Mouse (Mus musculus) stomach, embryonic 14.5 days (tissue): ENCODE data around the gene Spata32. TPM values are rescaled to one million over a fixed set of nuclear protein-coding genes. Genes with fewer than 3 reads are reported as not detected.

Source experiments
- ATAC-seq: fragments of 200-750 bp; cut with Nextera tagmentation; 2 replicates; pipeline ENCODE4 v1.8.0; 2017; ENCODE audit warnings: low read depth, moderate TSS enrichment; ENCODE audit not compliant: insufficient number of reproducible peaks, insufficient read depth, low FRiP score
- H3K27ac ChIP-seq: fragments of 300-500 bp; sonication (generic); 2 replicates; pipeline ENCODE4 v1.5.1; 2014; ENCODE audit warnings: mild to moderate bottlenecking, low read length, moderate library complexity, mixed read lengths
- H3K27me3 ChIP-seq: fragments of 300-500 bp; sonication (generic); 2 replicates; pipeline ENCODE4 v1.6.1; 2014; ENCODE audit warnings: low read length, control low read depth, mixed read lengths; ENCODE audit not compliant: control insufficient read depth, insufficient read depth
- H3K36me3 ChIP-seq: fragments of 300-500 bp; sonication (generic); 2 replicates; pipeline ENCODE4 v1.6.1; 2014; ENCODE audit warnings: mild to moderate bottlenecking, control low read depth, low read length, moderate library complexity, mixed read lengths; ENCODE audit not compliant: control insufficient read depth, insufficient read depth
- H3K4me1 ChIP-seq: fragments of 300-500 bp; sonication (generic); 2 replicates; pipeline ENCODE4 v1.6.1; 2014; ENCODE audit warnings: low read length, control low read depth, mixed read lengths; ENCODE audit not compliant: control insufficient read depth, insufficient read depth
- H3K4me2 ChIP-seq: fragments of 300-500 bp; sonication (generic); replicated peaks from 2 replicates; pipeline ENCODE4 v1.6.1; 2014; ENCODE audit warnings: low read depth, low read length, control low read depth
- H3K4me3 ChIP-seq: fragments of 300-500 bp; sonication (generic); 2 replicates; pipeline ENCODE4 v1.5.1; 2014; ENCODE audit warnings: low read depth, low read length, control low read depth
- H3K9ac ChIP-seq: fragments of 300-500 bp; sonication (generic); replicated peaks from 2 replicates; pipeline ENCODE4 v1.6.1; 2014; ENCODE audit warnings: low read depth, mild to moderate bottlenecking, control low read depth, low read length, moderate library complexity, mixed read lengths
- H3K9me3 ChIP-seq: fragments of 300-500 bp; sonication (generic); 2 replicates; pipeline ENCODE4 v1.6.1; 2016; ENCODE audit warnings: low read depth, low read length, control low read depth; ENCODE audit not compliant: control insufficient read depth
- WGBS: fragments of 180-500 bp; shearing (Covaris S2); extraction: QIAGEN DNeasy Blood & Tissue Kit; methylation state at CpG from one replicate; pipeline ENCODE4 v1.1.7; 2014; 5-methylcytosine and 5-hydroxymethylcytosine counted together
- polyA plus RNA-seq: library from polyadenylated mRNA; unstranded; fragments of >200 nt; fragmentation: Nextera tagmentation; extraction: Ambion mirVana; gene quantifications from 2 replicates; pipeline ENCODE4 v1.2.1, GENCODE M21; 2014

Spata32 gene
- not detected in 2 replicates for polyA plus RNA-seq

- peak within 1 kb of the TSS; percentile 92 for H3K4me2 ChIP-seq
- H3K9me3 ChIP-seq = no peaks in the 10 kb centered on the region
- H3K27ac ChIP-seq = no peak within 1 kb of the TSS; the same call in 1 of the 2 replicates
- no peaks in the 10 kb centered on the region for H3K27me3 ChIP-seq
- H3K4me3 ChIP-seq = peak within 1 kb of the TSS; percentile 43
- 1% methylated on average over 45 of the region's 45 CpGs for WGBS
- H3K36me3 ChIP-seq = peaks cover 8% of the 10 kb centered on the region; the same call in 1 of the 2 replicates
- ATAC-seq = peak; percentile 72
- H3K4me1 ChIP-seq = no peaks in the 10 kb centered on the region
- peak within 1 kb of the TSS; percentile 18; the same call in 1 of the 2 replicates for H3K9ac ChIP-seq
Measured at GRCm38 (mm10) chr11:103217790-103218516, at the start of gene Spata32. Gene Spata32, minus strand, starts transcription at chr11:103218432.

DNA sequence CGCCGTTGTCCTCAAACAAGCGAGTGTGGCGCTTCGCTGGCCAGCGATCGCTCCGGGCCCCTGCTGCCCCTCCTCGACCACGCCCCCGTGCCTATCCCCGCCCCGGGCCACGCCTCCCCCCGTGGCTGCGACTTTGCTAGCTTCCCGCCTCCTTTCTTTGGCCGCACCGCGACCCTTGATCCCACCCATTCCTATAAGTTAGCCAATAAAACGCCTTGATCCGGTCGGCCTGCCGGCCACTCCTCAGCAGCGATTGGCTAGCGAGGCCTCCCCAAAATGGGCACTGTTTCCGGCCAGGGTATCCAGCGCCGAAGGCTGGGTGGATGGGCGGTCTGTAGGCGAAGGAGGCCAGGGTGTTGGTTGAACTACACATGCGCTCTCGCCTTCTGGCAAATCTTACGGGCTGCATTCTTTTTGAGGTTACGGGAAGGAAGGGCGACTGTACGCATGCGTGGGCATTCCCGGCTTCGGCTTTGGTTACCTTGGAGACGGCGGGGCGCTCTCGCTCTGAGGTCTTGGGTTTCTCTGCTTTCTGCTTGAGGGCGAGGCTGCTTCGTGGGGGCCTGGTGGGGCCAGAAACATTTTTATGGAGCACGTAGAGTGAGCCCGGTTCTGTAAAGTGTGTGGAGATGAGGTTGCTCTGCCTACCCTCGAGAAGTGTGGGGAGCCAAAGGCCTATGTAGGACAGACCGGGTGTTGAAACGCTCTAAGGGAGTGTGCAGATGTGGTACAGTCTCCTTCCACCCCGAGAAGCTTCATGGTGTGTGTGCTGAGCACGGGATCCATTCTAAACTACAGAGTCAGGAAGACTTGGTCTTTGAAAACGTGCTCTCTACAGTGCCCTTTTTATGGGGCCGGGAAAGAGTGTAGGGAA is 49.4 kb upstream of the Spata32 start, which contains the start of gene Map3k14:
Map3k14 (minus strand) TSS at position 127 of the 874 bp plus-strand sequence.
- Histone ChIP-seq H3K9me3 (no peaks in the 10 kb centered on the region), H3K9ac (peak within 1 kb of the TSS; percentile 80), H3K36me3 (no peaks in the 10 kb centered on the region), H3K27me3 (no peaks in the 10 kb centered on the region), H3K4me3 (peak within 1 kb of the TSS; percentile 70), H3K4me2 (peak within 1 kb of the TSS; percentile 89), H3K4me1 (peaks cover 39% of the 10 kb centered on the region), H3K27ac (peak within 1 kb of the TSS; percentile 84)
- peak; percentile 98 for ATAC-seq
- WGBS = under 1% methylated on average over 54 of the region's 55 CpGs

DNA sequence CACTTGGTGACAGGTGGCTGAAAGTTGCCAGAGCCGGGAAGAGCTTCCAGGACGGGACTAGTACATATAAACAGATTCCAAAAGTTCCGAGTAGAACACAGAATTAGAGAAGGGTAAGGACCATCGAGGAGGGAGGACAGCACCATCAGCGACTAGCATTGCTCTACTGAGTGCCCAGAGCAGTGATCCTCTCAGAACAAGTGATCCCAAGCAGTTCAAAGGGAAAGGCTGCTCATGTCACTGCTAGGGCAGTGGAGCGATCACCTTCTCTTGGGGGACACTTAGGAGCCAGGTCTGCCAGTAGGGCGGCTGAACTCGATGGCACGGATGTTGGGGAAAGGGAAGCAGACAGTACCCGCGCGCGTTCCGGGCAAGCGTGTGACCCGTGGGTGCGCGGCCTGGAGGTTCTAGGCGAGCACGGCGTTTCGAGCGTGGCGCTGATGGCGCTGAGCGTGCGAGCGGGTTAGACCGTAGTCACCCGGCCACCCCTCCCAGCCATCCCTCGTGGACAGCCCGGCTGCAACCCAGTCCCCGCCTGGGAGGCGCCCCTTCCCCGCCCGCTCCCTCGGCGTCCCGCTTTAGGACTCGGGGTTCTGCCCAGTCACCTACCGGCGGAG is 48.6 kb upstream of the Spata32 start:
- Histone ChIP-seq H3K27me3 (no peaks in the 10 kb centered on the region), H3K4me3 (peak overlapping the region; percentile 70), H3K9ac (peak overlapping the region; percentile 80), H3K27ac (peak overlapping the region; percentile 83), H3K9me3 (no peaks in the 10 kb centered on the region), H3K4me2 (peak overlapping the region; percentile 89), H3K36me3 (no peaks in the 10 kb centered on the region), H3K4me1 (peaks cover 46% of the 10 kb centered on the region)
- ATAC-seq = no peak; the same call in 1 of the 2 replicates
- WGBS = 1% methylated on average over 41 of the region's 42 CpGs

DNA sequence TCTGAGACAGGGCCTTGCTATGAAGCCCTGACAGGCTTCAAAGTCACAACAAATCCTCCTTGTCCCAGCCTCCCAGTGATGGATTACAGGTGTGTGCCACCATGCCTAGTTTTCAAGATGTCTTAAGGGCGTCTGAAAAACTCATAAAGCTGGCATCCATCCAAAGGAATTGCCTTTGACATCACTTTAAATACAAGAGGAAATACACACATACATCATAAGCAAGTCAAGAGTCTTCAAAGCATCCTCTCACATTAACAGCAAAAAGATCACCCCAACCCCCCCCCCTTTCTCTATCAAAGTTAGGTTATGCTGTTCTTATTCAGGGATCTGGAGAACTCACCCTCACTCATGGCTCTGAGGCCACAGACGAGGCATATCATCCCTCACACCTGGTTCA is 47.6 kb upstream of the Spata32 start:
- H3K9ac ChIP-seq = no peak overlapping the region
- peak overlapping the region; percentile 70; the same call in 1 of the 2 replicates for H3K4me3 ChIP-seq
- H3K4me2 ChIP-seq = peak overlapping the region; percentile 89
- no peak overlapping the region for H3K27ac ChIP-seq
- H3K9me3 ChIP-seq = no peaks in the 10 kb centered on the region
- H3K4me1 ChIP-seq = peaks cover 52% of the 10 kb centered on the region
- WGBS = 32% methylated on average over 2 of the region's 2 CpGs
- no peaks in the 10 kb centered on the region for H3K27me3 ChIP-seq
- no peaks in the 10 kb centered on the region for H3K36me3 ChIP-seq
- ATAC-seq = no peak

DNA sequence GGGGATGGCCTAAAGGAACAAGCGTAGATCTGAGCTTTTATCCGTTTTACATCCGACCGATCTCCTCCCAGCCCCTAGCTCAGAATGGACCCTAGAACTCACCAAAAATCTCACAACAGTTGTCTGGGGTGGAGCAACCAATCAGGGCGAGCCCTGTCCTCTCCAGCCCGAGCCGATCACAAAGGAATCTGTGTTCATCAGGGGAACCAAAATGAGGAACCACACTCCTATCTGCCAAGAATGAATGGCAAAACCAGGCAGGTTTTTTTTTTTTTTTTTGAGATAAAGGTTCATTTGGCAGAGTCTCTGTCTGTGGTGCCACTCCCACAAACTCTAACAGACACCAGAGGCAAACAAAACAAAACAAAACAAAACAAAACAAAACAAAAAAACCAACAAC is 47.0 kb upstream of the Spata32 start:
- Histone ChIP-seq H3K4me2 (no peak overlapping the region), H3K27me3 (no peaks in the 10 kb centered on the region), H3K27ac (no peak overlapping the region), H3K9me3 (no peaks in the 10 kb centered on the region), H3K4me3 (no peak overlapping the region), H3K9ac (no peak overlapping the region), H3K36me3 (no peaks in the 10 kb centered on the region), H3K4me1 (peaks cover 56% of the 10 kb centered on the region)
- ATAC-seq = no peak
- 72% methylated on average over 7 of the region's 7 CpGs for WGBS

DNA sequence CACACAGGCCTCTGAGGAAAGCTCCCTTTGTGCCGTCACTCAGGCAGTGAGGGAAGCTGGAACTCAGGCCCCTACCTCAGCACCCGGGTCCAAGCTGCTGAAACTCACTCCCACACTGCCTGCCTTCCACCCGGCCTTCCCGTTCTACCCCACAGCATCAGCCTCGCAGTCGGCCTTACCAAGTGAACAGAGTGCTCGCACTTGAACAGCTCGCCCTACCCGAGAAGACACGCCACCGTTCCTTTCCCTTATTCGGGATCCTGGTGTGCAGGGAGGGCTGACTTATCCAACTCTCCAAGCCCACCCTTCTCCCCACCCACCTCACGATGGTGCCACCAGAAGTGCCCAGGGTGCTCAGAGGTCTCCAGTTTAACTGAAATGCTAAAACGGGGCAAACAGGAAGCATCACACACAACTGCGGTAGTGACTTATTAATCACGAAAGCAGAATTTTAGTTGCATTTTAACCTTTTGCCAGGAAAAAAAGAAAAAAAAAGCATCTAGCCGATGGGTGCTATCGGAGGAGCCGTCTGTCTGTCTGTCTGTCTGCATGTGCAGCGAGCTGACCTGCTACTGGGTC is 46.3 kb upstream of the Spata32 start:
- no peak for ATAC-seq
- Histone ChIP-seq H3K9ac (no peak overlapping the region), H3K4me3 (no peak overlapping the region), H3K36me3 (no peaks in the 10 kb centered on the region), H3K27me3 (no peaks in the 10 kb centered on the region), H3K4me2 (no peak overlapping the region), H3K9me3 (no peaks in the 10 kb centered on the region), H3K27ac (no peak overlapping the region), H3K4me1 (peaks cover 58% of the 10 kb centered on the region)
- WGBS = 83% methylated on average over 20 of the region's 20 CpGs

GRCm38 (mm10) chr11:103263551-103263950 is 45.3 kb upstream of the Spata32 start:
- no peaks in the 10 kb centered on the region for H3K9me3 ChIP-seq
- H3K36me3 ChIP-seq = no peaks in the 10 kb centered on the region
- H3K27me3 ChIP-seq = no peaks in the 10 kb centered on the region
- 44% methylated on average over 10 of the region's 10 CpGs for WGBS
- H3K4me2 ChIP-seq = no peak overlapping the region
- no peak overlapping the region for H3K27ac ChIP-seq
- no peak for ATAC-seq
- H3K4me1 ChIP-seq = peaks cover 58% of the 10 kb centered on the region
- H3K4me3 ChIP-seq = no peak overlapping the region
- no peak overlapping the region for H3K9ac ChIP-seq
